Mouse (Mus musculus) spleen, postnatal 14 days (tissue): ENCODE results near the gene 4921511C20Rik.

Experiments used
- DNase-seq, 2 experiments: peaks; one replicate each; pipeline ENCODE4 v3.0.0; 2021 to 2022; ENCODE audit warnings: low spot score in 2 of 2

Gene 4921511C20Rik

DNA sequence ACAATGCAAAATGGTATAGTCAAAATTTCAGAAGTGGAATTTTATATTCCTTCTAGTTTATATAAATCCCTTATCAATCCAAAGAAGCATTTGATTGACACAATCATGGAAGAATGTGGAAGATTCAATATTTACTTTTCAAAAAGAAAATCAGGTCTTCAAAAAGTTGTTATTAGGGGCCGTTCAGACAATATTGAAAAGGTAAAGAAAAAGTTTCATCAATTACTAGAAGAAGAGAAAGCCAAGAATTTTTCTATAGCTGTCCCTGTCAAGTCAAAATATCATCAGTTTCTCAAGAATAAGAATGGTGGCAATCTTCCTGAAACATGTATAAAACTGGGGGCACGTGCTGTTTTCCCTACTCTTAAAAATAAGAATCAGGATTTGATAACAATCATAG, at the start of gene 4921511C20Rik:
Gene 4921511C20Rik, plus strand, starts transcription at position 301 of the 400 bp plus-strand sequence.
- DNase-seq = no peak
